Mouse (Mus musculus) thymus, adult 2 months (tissue): ENCODE measurements around the gene Coa4.

ENCODE experiments used
- CTCF ChIP-seq: fragments of 200-500 bp; IDR thresholded peaks from 2 replicates; pipeline ENCODE4 v1.5.1; 2012; ENCODE audit warnings: mild to moderate bottlenecking, control low read depth, low read length, moderate library complexity, borderline replicate concordance; ENCODE audit not compliant: control insufficient read depth, poor library complexity, insufficient read depth; ENCODE audit errors: extremely low read depth
- POLR2A ChIP-seq: fragments of 200-500 bp; IDR thresholded peaks from 2 replicates; pipeline ENCODE4 v1.6.1; 2012; ENCODE audit warnings: mild to moderate bottlenecking, low read length, control low read depth, moderate library complexity; ENCODE audit not compliant: control insufficient read depth, poor library complexity, insufficient read depth; ENCODE audit errors: extremely low read depth

DNA sequence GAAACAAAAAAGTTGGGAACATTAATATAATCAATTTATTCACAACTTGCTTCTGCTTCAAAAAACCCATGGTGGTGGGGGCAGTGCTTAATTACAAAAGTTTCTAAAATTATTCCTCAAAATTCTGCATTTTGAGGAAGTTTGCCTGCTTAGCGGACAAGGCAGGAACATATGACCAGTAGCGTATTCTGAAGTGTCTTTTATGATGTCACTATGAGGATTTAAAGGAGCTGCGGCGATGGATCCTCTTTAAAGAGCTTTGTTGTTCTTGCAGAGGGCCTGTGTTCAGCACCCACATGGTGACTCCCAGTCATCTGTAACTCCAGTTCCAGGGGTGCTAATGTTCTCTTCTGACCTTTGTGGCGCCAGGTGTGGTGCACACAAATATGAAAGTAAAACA lies 6.1 kb upstream of the Coa4 start:
- no peak for TF ChIP-seq CTCF
- no peak for TF ChIP-seq POLR2A
